9 mouse cellular contexts compared by ENCODE assay signal in the genomic region with DNA sequence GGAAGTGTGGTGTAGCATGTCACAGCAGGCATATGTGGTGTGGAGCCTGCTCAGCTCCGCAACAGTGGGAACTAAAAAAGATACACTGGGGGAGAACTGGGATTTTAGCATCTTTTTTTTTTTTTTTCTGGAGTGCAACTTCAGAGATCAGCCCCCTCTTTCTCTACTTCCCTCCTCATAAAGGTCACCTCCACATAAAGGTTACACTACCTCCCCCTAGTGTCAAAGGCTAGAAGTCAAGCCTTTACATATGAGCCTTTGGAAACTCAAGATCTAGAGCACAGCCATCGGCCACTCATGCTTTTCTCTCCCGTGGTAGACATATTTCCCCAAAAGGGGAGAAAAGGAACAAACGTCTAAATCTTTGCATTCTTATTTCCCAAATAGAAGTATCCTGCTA.
DNase-seq lines count a peak whose midpoint lies in the region.
"Had no signal": no experiment of that assay in that cellular context is flagged by ENCODE, and none has a peak within 500 bp of the region (broad histone marks: within the 10 kb centered on the region; RNA-seq: fewer than 3 reads in every experiment).

No protein-coding gene starts in this region.

- DNase-seq in adrenal gland, postnatal 10 days, result peak; percentile 3
- DNase-seq in adrenal gland, postnatal 4 days (ENCODE audit: low spot score in 2 of 2), result no peak
- peak; percentile 19 for DNase-seq in kidney, adult 9 months
- no peak for DNase-seq in kidney, adult 8-10 months
- peak; percentile 28 for DNase-seq in MEL-GATA-1-ER (ENCODE audit: extremely low read depth, low read depth)
- peak; percentile 5 for DNase-seq in induced T-regulatory cell, adult 2 months (ENCODE audit: low read depth)
- no peak for DNase-seq in right cerebral cortex, postnatal 36 days (ENCODE audit: low spot score in 2 of 2)
- no peak for DNase-seq in urinary bladder, postnatal 10 days (ENCODE audit: low spot score)
- DNase-seq: cerebellum, adult 9-11 months had no signal

Comparison
In these comparisons a context has a peak if more than half of its experiments do, and no peak if none do; other contexts are left out.
1. DNase-seq: peak in adrenal gland, postnatal 10 days (single experiment), kidney, adult 9 months (single experiment), MEL-GATA-1-ER (single experiment) and induced T-regulatory cell, adult 2 months (single experiment); none in adrenal gland, postnatal 4 days (0 of 2), kidney, adult 8-10 months (0 of 2), right cerebral cortex, postnatal 36 days (0 of 2) and urinary bladder, postnatal 10 days (single experiment).